Mouse (Mus musculus) heart, adult 9 months (tissue): ENCODE measurements around the gene Rsbn1.

Experiments
- DNase-seq, 2 experiments: peaks; one replicate each; pipeline ENCODE4 v3.0.0; 2022; ENCODE audit warnings: low spot score in 2 of 2

Gene Rsbn1

DNA sequence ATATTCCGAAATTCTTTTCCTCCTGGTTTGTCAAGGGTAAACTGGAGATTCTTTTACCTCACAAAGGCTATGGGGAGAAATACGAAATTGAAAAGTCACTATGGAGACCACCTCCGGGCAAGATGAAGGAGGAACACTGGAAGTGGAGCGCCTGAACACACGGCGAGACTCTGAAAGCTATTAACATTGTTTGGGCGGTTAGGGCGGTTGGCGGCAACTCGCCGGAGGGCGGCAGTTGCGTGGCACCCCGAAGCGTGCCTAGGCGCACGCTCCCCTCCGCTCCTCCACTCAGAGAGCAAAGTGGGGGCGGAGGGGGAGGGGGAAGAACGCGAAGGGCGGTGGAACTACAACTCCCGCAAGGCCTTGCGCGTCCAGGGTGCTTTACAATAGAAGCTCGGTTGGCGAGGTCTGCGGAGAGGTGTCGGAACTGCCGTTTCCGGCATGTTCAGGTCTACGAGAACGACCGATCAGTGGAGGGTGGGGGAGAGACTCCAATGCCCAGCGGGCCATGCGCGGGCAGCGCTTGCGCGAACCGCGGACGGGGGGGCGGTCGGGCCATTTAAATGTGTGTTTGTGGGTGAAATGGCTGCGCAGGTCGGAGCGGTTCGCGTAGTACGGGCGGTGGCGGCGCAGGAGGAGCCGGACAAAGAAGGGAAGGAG lies at the start of gene Rsbn1:
Gene Rsbn1, plus strand, starts transcription at position 111 of the 660 bp plus-strand sequence.
- peak; percentile 97 to 98 for DNase-seq

GRCm38 (mm10) chr3:103864200-103864599 lies 49.7 kb upstream of the Rsbn1 start:
- DNase-seq = no peak

- DNase-seq = no peak
Measured at GRCm38 (mm10) chr3:103867424-103867971, 46.4 kb upstream of the Rsbn1 start.

GRCm38 (mm10) chr3:103868008-103868407 lies 45.9 kb upstream of the Rsbn1 start:
- no peak for DNase-seq

GRCm38 (mm10) chr3:103872663-103873098 lies 41.2 kb upstream of the Rsbn1 start:
- peak in 1 of 2 experiments; percentile 13 for DNase-seq

DNA sequence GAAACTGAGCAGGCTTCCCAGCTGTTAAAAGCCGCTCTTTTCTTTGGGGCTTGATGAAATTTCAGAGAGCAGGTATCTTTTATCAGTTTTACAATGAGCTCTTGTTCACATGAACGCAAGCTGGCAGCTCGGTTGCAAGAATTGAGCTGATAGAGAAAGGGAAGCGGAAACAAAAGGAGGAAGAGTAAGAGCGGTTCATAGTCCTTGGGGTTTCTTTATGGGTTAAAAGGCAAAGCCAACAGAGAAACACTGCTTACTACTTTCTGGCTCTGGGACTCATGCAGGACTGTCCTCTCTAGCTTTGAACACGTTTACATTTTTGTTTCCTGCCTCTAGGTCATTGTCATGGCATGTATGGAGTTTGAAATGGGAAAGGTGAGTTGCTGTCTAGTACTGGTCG lies 39.6 kb upstream of the Rsbn1 start:
- no peak for DNase-seq

DNA sequence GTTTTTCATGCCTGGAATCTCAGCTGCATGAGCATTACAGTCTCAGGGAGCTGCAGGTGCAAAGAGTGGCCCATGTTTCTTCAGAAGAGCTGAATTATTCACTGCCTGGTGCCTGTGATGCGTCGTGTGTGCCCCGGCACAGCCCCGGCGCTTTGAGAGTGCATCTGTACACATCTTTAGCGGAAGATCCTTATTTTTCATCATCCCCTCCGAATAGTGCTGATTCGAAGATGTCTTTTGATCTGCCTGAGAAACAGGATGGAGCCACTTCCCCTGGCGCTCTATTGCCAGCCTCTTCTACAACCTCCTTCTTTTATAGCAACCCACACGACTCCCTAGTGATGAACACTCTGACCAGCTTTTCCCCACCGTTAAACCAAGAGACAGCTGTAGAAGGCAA lies 28.0 kb upstream of the Rsbn1 start:
- DNase-seq = no peak

- DNase-seq = peak in 1 of 2 experiments; percentile 35
Measured at GRCm38 (mm10) chr3:103887581-103887980, 26.3 kb upstream of the Rsbn1 start.

- no peak for DNase-seq
Measured at GRCm38 (mm10) chr3:103893374-103893773, 20.5 kb upstream of the Rsbn1 start.

GRCm38 (mm10) chr3:103904705-103905104 lies 9.2 kb upstream of the Rsbn1 start:
- DNase-seq = peak in 1 of 2 experiments; percentile 19

DNA sequence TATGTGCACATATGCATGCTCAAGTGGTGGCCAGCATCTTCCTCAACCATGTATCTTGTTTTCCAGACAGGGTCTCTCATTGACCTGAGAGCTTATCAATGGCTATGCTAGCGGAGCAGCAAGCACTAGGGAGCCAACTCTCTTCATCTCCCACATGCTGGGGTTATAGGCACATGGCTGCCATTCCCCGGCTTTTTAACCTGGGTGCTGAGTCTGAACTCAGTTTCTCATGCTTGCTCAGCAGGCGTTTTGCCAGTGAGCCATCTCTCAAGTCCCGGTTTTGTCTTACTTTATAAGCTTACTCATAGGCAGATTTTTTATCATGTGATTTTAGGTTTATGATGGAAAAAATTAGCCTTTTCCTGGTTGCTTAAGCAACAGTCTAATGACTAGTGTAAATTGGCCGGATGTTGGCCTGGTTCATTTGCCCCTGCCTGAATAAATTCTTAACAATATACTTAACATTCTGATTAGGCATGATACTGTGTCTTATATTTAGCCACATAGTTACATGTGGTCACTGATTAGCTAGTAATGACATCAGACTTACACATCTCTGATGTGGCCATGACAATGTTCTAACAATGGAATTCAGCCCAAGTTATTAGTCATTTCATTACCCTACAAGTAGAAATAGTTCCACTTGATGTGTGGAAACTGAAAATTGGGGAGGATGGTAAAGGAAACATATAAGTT lies 6.4 kb upstream of the Rsbn1 start:
- DNase-seq = no peak

- no peak for DNase-seq
Measured at GRCm38 (mm10) chr3:103908781-103909180, 5.1 kb upstream of the Rsbn1 start.

- DNase-seq = no peak
Measured at GRCm38 (mm10) chr3:103913451-103913961, 414 bp upstream of the Rsbn1 start.

DNA sequence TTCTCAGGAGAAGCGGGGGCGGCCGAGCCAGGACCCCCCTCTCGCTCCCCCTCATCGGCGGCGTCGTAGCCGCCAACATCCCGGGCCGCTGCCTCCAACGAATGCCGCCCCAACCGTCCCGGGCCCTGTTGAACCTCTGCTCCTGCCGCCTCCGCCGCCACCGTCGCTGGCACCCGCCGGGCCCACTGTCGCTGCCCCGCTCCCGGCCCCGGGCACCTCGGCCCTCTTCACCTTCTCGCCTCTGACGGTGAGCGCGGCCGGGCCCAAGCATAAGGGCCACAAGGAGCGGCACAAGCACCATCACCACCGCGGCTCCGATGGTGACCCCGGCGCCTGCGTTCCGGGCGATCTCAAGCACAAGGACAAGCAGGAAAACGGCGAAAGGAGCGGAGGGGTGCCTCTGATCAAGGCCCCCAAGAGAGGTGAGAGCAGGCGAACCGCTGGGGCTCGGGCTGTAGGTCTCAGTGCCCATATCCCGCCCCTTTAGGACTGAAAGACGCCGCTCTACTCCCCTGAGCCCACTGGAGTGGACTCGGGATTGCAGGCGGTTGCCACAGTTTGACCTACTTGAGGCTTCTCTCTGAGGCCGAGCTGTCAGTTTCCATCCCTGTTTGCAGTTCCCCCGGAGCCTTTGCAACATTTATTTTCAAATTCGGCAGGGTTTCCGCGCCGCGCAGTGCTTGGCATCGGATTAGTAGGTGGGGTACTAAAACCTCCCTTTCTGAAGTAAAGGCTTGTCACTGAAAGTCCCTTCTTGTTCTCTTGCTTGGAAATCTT lies 1.0 kb downstream of the Rsbn1 start:
- peak; percentile 47 to 49 for DNase-seq

GRCm38 (mm10) chr3:103915509-103915896 lies 1.6 kb downstream of the Rsbn1 start:
- no peak for DNase-seq

DNA sequence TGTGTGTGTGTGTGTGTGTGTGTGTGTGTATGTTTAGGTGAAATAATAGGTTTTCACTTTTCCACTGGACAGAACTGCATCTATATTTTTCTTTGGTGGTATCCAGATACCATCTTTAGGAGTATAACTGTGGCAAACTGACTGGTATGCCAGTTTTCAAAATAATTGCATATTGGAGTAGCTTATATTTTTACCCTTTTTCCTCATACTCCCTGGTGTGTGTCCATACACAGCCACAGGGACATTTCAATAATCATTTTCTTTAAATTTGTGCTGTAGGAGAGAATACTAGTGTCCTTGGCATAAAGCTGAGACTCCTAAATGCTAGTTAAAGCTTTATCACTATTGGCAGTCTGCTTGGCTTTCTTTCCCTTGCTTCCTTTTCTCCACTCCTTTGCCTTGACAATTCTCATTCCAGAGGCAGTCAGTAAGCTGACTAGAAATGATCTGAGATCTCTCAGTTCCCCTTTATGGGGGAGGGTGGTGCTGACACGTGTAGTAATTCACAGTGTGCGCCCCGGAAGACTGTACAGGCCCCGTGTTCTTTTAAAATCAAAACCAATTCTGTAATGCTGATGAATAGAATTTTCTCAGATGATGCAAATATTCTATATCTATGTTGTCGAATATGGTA lies 2.4 kb downstream of the Rsbn1 start:
- peak; percentile 24 to 33 for DNase-seq

- no peak for DNase-seq
Measured at GRCm38 (mm10) chr3:103916839-103917237, 2.9 kb downstream of the Rsbn1 start.

- no peak for DNase-seq
Measured at GRCm38 (mm10) chr3:103920094-103920493, 6.2 kb downstream of the Rsbn1 start.

DNA sequence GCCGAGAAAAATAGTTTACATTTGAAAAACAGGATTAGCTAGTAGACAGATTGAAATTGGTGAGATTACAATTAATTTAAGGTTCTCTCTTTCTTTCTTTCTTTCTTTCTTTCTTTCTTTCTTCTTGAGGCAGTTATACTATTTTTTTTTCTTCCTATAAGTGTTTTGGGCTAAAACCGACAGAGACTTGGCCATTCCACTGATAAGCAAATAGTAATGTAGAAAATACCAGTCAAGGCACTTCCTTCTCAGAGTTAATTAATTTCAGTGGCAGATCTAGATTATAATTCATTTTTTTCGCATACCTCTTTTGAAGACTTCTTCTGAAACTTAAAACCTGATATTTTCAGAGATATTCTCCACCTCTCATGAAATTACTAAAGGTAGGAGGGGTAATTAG lies 11.4 kb downstream of the Rsbn1 start:
- no peak for DNase-seq

DNA sequence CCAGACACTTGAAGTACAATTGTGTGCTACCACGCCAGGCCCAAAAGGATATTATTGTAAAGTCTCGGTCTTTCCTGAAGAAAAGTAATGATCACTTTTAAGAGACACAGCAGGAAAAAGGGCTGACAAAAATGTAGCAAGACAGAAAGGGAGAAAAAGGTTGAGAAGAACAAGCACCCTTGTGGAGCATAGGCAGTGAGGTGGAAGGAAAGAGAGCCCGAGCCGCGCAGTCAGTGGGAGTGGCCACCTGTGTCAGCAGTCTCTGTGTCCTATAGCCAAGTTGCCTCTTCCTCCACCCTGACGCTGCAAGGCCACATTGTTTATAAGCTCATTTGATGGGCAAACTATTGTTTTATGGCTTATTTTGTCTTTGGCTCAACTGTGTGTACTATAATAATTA lies 13.6 kb downstream of the Rsbn1 start:
- no peak for DNase-seq

GRCm38 (mm10) chr3:103944794-103945562 lies 31.1 kb downstream of the Rsbn1 start:
- DNase-seq = no peak
